Mouse (Mus musculus) T-helper 17 cell (primary cell): ENCODE results near the gene Srrm2.

Source experiments
- in situ Hi-C, 2 experiments: fragments of 300-600 bp; cut with MboI, MseI; formaldehyde crosslinking; loops; 1 replicate in 1 of 2; 2 replicates in 1 of 2; pipeline ENCODE4 v1.15.1; 2025; ENCODE audit warnings: high pct_unique_total_duplicates in 2 of 2

Srrm2 gene

GRCm38 (mm10) chr17:23850853-23851749, 60.8 kb downstream of the Srrm2 start:
- in situ Hi-C loops: loop anchor here (5.0 kb wide), 2 partner anchors 99 to 106 kb away; partner anchors contain the start of gene Sbpl (in 1 of the 2)

GRCm38 (mm10) chr17:23853292-23853691, 63.0 kb downstream of the Srrm2 start:
- in situ Hi-C loops: loop anchor here (5.0 kb wide), 2 partner anchors 101 to 104 kb away; partner anchors contain the start of gene Sbpl (in 1 of the 2)

GRCm38 (mm10) chr17:23854229-23854765, 64.0 kb downstream of the Srrm2 start:
- in situ Hi-C loops: loop anchor here (5.0 kb wide), 2 partner anchors 102 to 103 kb away; partner anchors contain the start of gene Sbpl (in 1 of the 2)

- in situ Hi-C loops: no loop called here
Observed at GRCm38 (mm10) chr17:23857193-23857592, 66.9 kb downstream of the Srrm2 start.

- in situ Hi-C loops: no loop called here
Observed at GRCm38 (mm10) chr17:23857913-23858312, 67.6 kb downstream of the Srrm2 start.

GRCm38 (mm10) chr17:23862926-23863325, 72.6 kb downstream of the Srrm2 start:
- in situ Hi-C loops: no loop called here

DNA sequence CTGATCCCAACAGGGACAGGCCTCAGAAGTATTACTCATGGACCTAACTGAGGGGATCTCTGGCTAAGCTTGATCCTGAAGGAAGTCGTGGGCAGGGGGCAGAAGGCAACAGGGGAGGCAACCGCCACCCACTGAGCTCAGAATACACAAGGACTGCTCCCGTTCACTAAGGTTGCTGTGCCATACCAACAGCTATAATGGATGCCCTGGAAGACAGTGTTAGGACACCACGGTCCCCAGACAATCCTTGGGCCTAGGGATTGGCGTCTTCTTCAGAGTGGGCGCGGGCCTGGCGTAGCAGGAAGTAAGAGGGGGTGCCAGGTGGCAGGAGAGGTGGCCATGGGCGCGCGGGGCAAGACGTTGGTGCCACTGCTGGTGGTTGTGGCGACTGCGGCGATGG, 77.4 kb downstream of the Srrm2 start, which contains the start of gene Prss21:
Gene Prss21, plus strand, starts transcription at position 301 of the 400 bp plus-strand sequence.
- in situ Hi-C loops: no loop called here

DNA sequence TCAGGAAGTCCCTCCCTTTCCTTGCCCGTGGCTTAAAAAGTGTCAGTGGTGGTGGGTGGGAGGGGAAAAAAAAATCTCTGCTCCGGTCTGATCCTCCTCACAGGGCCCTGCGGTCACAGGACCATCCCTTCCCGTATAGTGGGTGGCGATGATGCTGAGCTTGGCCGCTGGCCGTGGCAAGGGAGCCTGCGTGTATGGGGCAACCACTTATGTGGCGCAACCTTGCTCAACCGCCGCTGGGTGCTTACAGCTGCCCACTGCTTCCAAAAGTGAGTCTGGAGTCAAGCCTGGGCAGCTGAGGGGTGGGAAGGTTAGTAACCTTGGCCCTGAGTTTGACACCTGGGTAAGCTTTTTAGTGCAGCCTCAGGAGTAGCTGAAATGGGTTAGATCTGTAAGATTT, 78.2 kb downstream of the Srrm2 start:
- in situ Hi-C loops: no loop called here
